Mouse (Mus musculus): ENCODE data around the gene Ccdc85b.

GRCm38 (mm10) chr19:5426640-5427290, 30.9 kb downstream of the Ccdc85b start:
- TF ChIP-seq CTCF (IDR thresholded peaks at IDR 0.05; ENCODE audit: low read depth, low read length) (no peak), POLR2A (IDR thresholded peaks at IDR 0.05; ENCODE audit: insufficient read depth, low read length) (no peak)

All from ES-Bruce4 (cell line).